Mouse (Mus musculus) lung, embryonic 16.5 days (tissue): ENCODE data around the gene Polg. TPM values are rescaled to one million over a fixed set of nuclear protein-coding genes. Genes with fewer than 3 reads are reported as not detected.
A peak's percentile ranks its signal among the peaks of the same experiment; 100 is the strongest.

ENCODE experiments used
- ATAC-seq: fragments of 200-750 bp; cut with Nextera tagmentation; 2 replicates; pipeline ENCODE4 v1.8.0; 2017; ENCODE audit warnings: low read depth, mild to moderate bottlenecking, moderate library complexity
- H3K27ac ChIP-seq: fragments of 300-500 bp; sonication (generic); 2 replicates; pipeline ENCODE4 v1.5.1; 2014; ENCODE audit warnings: mild to moderate bottlenecking, control low read depth, low read length
- H3K27me3 ChIP-seq: fragments of 300-500 bp; sonication (generic); 2 replicates; pipeline ENCODE4 v1.6.1; 2014; ENCODE audit warnings: low read depth, low read length, mixed read lengths; ENCODE audit not compliant: control insufficient read depth, insufficient read depth
- H3K36me3 ChIP-seq: fragments of 300-500 bp; sonication (generic); 2 replicates; pipeline ENCODE4 v1.6.1; 2014; ENCODE audit warnings: low read length; ENCODE audit not compliant: control insufficient read depth, insufficient read depth
- H3K4me1 ChIP-seq: fragments of 300-500 bp; sonication (generic); replicated peaks from 2 replicates; pipeline ENCODE4 v1.6.1; 2014; ENCODE audit warnings: low read length, mixed read lengths; ENCODE audit not compliant: control insufficient read depth, insufficient read depth
- H3K4me2 ChIP-seq: fragments of 300-500 bp; sonication (generic); 2 replicates; pipeline ENCODE4 v1.6.1; 2014; ENCODE audit warnings: low read depth, low read length, control low read depth
- H3K4me3 ChIP-seq: fragments of 300-500 bp; sonication (generic); 2 replicates; pipeline ENCODE4 v1.5.1; 2014; ENCODE audit warnings: mild to moderate bottlenecking, low read length, control low read depth
- H3K9ac ChIP-seq: fragments of 300-500 bp; sonication (generic); 2 replicates; pipeline ENCODE4 v1.6.1; 2014; ENCODE audit warnings: low read length, control low read depth
- H3K9me3 ChIP-seq: fragments of 300-500 bp; sonication (generic); 2 replicates; pipeline ENCODE4 v1.6.1; 2016; ENCODE audit warnings: low read length; ENCODE audit not compliant: control insufficient read depth
- WGBS: fragments of 180-500 bp; shearing (Covaris S2); extraction: QIAGEN DNeasy Blood & Tissue Kit; methylation state at CpG from one replicate; pipeline ENCODE4 v1.1.7; 2014; 5-methylcytosine and 5-hydroxymethylcytosine counted together
- polyA plus RNA-seq: library from polyadenylated mRNA; unstranded; fragments of >200 nt; fragmentation: Nextera tagmentation; extraction: Ambion mirVana; gene quantifications from 2 replicates; pipeline ENCODE4 v1.2.1, GENCODE M21; 2015

Gene Polg
- polyA plus RNA-seq, 1 experiment from 2014 or later, result 41.7 TPM

- 5% methylated on average over 12 of the region's 12 CpGs for WGBS
- peaks cover 4% of the 10 kb centered on the region; the same call in 1 of the 2 replicates for H3K4me1 ChIP-seq
- H3K4me2 ChIP-seq, result no peak overlapping the region
- peaks cover 99% of the 10 kb centered on the region for H3K27me3 ChIP-seq
- no peak overlapping the region for H3K4me3 ChIP-seq
- no peak overlapping the region for H3K27ac ChIP-seq
- H3K9ac ChIP-seq, result no peak overlapping the region
- ATAC-seq, result no peak
- no peaks in the 10 kb centered on the region for H3K9me3 ChIP-seq
- H3K36me3 ChIP-seq, result no peaks in the 10 kb centered on the region
Observed at GRCm38 (mm10) chr7:79509710-79510109, 43.5 kb upstream of the Polg start.

GRCm38 (mm10) chr7:79509235-79509607 lies 43.1 kb upstream of the Polg start:
- no peak overlapping the region for H3K9ac ChIP-seq
- 10% methylated on average over 6 of the region's 6 CpGs for WGBS
- no peak for ATAC-seq
- no peak overlapping the region for H3K4me3 ChIP-seq
- H3K9me3 ChIP-seq, result no peaks in the 10 kb centered on the region
- no peaks in the 10 kb centered on the region for H3K36me3 ChIP-seq
- H3K27ac ChIP-seq, result no peak overlapping the region
- peaks cover 99% of the 10 kb centered on the region for H3K27me3 ChIP-seq
- peaks cover 7% of the 10 kb centered on the region; the same call in 1 of the 2 replicates for H3K4me1 ChIP-seq
- H3K4me2 ChIP-seq, result no peak overlapping the region

- Histone ChIP-seq H3K27ac (no peak overlapping the region), H3K27me3 (peaks cover 99% of the 10 kb centered on the region), H3K9me3 (no peaks in the 10 kb centered on the region), H3K36me3 (no peaks in the 10 kb centered on the region), H3K9ac (no peak overlapping the region), H3K4me1 (peaks cover 7% of the 10 kb centered on the region; the same call in 1 of the 2 replicates), H3K4me2 (peak overlapping the region; percentile 33), H3K4me3 (peak overlapping the region; percentile 22)
- WGBS, result 2% methylated on average over 77 of the region's 79 CpGs
- ATAC-seq, result no peak
Observed at GRCm38 (mm10) chr7:79508280-79509234, 42.4 kb upstream of the Polg start.

DNA sequence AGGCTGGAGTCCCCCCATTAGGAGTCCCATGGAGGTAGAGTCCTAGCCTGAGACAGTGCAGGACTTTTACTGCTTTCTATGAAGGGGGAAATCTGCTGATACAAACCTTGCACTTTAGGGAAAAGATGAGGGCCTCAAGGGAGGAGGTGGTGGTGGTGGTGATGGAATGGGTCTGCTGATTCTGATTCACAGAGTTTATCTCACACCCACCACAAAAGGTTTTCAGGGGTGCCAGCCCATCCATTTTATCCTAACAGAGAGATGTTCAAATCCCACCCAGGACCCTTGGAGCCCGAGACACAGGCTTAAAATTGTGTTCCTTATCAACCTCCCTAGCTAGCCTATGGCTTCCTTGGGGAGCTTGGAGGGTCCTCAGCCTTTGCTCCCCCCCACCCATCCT lies 41.6 kb upstream of the Polg start:
- Histone ChIP-seq H3K4me1 (peaks cover 7% of the 10 kb centered on the region; the same call in 1 of the 2 replicates), H3K4me3 (no peak overlapping the region), H3K27me3 (peaks cover 99% of the 10 kb centered on the region), H3K9ac (no peak overlapping the region), H3K9me3 (no peaks in the 10 kb centered on the region), H3K27ac (no peak overlapping the region), H3K36me3 (no peaks in the 10 kb centered on the region), H3K4me2 (no peak overlapping the region)
- WGBS, result 5% methylated on average over 1 of the region's 1 CpGs
- ATAC-seq, result no peak

DNA sequence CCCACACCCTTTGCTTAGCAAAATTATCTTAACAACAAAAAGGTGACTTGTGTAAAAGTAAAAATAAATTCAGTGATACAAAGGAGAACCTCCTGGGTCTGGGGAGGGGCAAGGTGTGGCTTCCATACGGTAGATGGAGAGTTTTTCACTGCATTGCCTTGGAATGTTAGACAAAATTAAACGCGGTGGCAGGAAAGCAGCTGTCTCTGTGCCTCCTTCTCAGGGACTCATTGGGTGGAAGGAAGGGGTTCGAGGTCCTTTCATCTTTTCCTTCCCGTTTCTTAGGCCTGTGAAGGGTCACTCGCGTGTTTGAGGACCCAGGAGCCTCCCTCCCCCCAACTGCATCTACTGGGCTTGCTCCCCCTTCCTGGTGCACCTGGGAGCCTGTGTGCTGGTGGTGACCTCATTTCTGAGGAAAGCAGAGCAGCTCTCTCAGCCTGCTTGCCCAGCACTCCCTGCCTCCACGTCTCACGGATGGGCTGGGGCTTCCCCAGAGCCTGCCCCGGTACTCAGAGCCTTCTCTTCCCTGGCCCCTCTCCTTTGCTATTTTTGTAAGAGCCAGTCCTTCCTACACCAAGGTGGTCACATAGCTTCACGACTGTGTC lies 41.0 kb upstream of the Polg start:
- Histone ChIP-seq H3K9me3 (no peaks in the 10 kb centered on the region), H3K4me1 (peaks cover 7% of the 10 kb centered on the region; the same call in 1 of the 2 replicates), H3K4me2 (no peak overlapping the region), H3K27me3 (peaks cover 99% of the 10 kb centered on the region), H3K36me3 (no peaks in the 10 kb centered on the region), H3K4me3 (no peak overlapping the region), H3K27ac (no peak overlapping the region), H3K9ac (no peak overlapping the region)
- no peak for ATAC-seq
- 3% methylated on average over 11 of the region's 11 CpGs for WGBS

- no peaks in the 10 kb centered on the region for H3K9me3 ChIP-seq
- no peak overlapping the region for H3K27ac ChIP-seq
- ATAC-seq, result no peak
- H3K4me1 ChIP-seq, result peaks cover 7% of the 10 kb centered on the region; the same call in 1 of the 2 replicates
- H3K4me2 ChIP-seq, result no peak overlapping the region
- 10% methylated on average over 6 of the region's 6 CpGs for WGBS
- H3K9ac ChIP-seq, result no peak overlapping the region
- H3K27me3 ChIP-seq, result peaks cover 99% of the 10 kb centered on the region
- H3K36me3 ChIP-seq, result no peaks in the 10 kb centered on the region
- no peak overlapping the region for H3K4me3 ChIP-seq
Observed at GRCm38 (mm10) chr7:79506531-79507090, 40.4 kb upstream of the Polg start.

DNA sequence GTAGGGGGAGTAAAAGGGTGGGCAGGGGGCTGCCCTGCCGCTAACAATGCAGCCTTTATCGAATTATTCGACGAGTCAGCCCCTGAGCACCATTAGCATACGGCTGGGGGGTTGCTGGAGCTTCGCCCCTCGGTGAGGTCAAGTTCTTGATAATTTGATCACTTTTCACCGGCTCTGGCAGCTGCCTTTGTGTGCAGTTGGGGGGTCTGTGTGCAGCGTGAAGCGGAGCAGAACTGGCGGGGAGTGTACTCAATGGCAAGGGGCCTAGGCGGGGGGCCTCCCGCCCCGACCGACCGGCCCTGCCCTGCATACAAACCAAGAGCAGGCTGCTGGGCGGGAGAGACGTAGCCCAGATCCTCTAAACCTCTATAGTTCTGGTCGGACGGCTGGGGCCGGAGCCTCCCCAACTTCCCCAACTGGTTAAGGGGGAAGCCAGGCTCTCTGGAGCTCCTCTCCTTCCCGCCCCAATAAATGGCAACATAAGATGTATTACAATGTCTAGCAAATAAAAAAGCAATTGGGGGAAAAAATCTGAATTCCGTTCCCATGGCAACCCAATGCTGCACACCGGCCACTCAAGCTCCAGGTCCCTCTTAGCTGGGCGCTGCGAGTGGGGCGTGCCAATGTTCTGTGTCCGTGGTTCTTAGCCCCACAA lies 39.8 kb upstream of the Polg start:
- Histone ChIP-seq H3K9me3 (no peaks in the 10 kb centered on the region), H3K9ac (no peak overlapping the region), H3K27ac (no peak overlapping the region), H3K36me3 (no peaks in the 10 kb centered on the region), H3K27me3 (peaks cover 99% of the 10 kb centered on the region), H3K4me2 (no peak overlapping the region), H3K4me1 (peaks cover 7% of the 10 kb centered on the region; the same call in 1 of the 2 replicates), H3K4me3 (no peak overlapping the region)
- ATAC-seq, result no peak
- WGBS, result 2% methylated on average over 28 of the region's 28 CpGs

DNA sequence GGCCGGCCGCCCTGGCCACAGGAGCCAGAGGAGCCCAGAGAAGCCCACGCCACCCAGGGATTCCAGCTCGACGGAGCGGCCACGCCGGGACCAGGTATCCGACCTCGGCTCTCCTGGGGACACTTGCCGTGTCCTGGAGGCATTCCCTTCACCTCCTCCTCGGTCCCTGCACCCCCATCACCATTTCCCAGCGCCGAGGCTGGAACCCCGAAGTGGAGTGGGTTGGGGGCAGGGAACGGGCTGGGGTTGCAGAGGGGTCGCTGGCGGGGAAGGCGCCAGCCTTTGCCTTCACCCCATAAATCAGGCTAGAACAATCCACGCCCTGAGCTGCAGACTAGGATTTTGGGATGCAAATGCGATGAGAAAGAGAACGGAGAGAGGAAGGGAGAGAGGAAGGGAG lies 39.2 kb upstream of the Polg start:
- Histone ChIP-seq H3K4me2 (peak overlapping the region; percentile 60), H3K36me3 (no peaks in the 10 kb centered on the region), H3K4me3 (peak overlapping the region; percentile 43), H3K27me3 (peaks cover 99% of the 10 kb centered on the region), H3K27ac (no peak overlapping the region), H3K9me3 (no peaks in the 10 kb centered on the region), H3K9ac (no peak overlapping the region), H3K4me1 (peaks cover 7% of the 10 kb centered on the region; the same call in 1 of the 2 replicates)
- ATAC-seq, result no peak
- 2% methylated on average over 22 of the region's 22 CpGs for WGBS

DNA sequence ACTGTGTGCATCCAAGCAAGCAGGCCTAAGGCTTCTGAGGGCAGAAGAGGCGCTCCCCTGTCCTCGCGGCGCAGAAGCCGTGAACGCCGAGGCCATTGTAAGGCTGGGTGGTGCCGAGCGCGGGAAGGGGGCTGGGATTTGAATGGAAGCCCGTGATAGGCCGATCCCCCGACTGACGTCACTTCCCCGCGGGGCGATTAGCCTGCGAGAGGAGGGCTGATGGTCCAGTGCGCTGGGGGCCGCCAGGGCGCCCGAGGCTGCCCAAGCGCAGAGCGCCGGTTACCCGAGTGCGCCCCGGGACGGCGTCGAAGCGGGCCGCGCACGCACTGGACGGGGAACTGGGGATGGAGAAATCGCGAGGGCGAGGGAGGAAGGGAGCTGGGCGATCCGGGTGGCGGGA lies 38.6 kb upstream of the Polg start:
- under 1% methylated on average over 23 of the region's 42 CpGs for WGBS
- no peak overlapping the region for H3K9ac ChIP-seq
- H3K4me3 ChIP-seq, result peak overlapping the region; percentile 43
- H3K4me1 ChIP-seq, result peaks cover 11% of the 10 kb centered on the region
- H3K27ac ChIP-seq, result no peak overlapping the region
- peak overlapping the region; percentile 60 for H3K4me2 ChIP-seq
- no peaks in the 10 kb centered on the region for H3K9me3 ChIP-seq
- ATAC-seq, result peak; percentile 80
- H3K36me3 ChIP-seq, result no peaks in the 10 kb centered on the region
- peaks cover 100% of the 10 kb centered on the region for H3K27me3 ChIP-seq
